Mouse (Mus musculus): ENCODE measurements around the gene Stk33. TPM values are rescaled to one million over a fixed set of nuclear protein-coding genes. Genes with fewer than 3 reads are reported as not detected.

The Stk33 gene
- total and polyA plus RNA-seq, 2 experiments = not detected

- no peak for DNase-seq (ENCODE audit: extremely low read depth, low read depth, low spot score)
- H3K4me3 ChIP-seq (ENCODE audit: insufficient read depth, low read depth, low read length) = no peak overlapping the region
- H3K36me3 ChIP-seq (ENCODE audit: control insufficient read depth, insufficient read depth, low read length) = no peaks in the 10 kb centered on the region
- no peaks in the 10 kb centered on the region for H3K4me1 ChIP-seq (ENCODE audit: control insufficient read depth, insufficient read depth, low read length)
- no peak overlapping the region for H3K27ac ChIP-seq (replicated peaks; ENCODE audit: insufficient read depth, low read depth, low read length)
- H3K27me3 ChIP-seq (ENCODE audit: control insufficient read depth, insufficient read depth, low read length) = no peaks in the 10 kb centered on the region
- no peaks in the 10 kb centered on the region for H3K79me2 ChIP-seq (ENCODE audit: control insufficient read depth, insufficient read depth, low read length)
- 86% methylated on average over 10 of the region's 10 CpGs for WGBS
- TF ChIP-seq CTCF (IDR thresholded peaks at IDR 0.05; ENCODE audit: low read depth, low read length) = no peak
- no peak for TF ChIP-seq POLR2A (IDR thresholded peaks at IDR 0.05; ENCODE audit: extremely low read depth, insufficient read depth, low read length)
- no peak overlapping the region for H3K9ac ChIP-seq (ENCODE audit: low read depth, low read length)
Measured at GRCm38 (mm10) chr7:109238724-109239123, 200.2 kb downstream of the Stk33 start.

GRCm38 (mm10) chr7:109234882-109235640, 203.8 kb downstream of the Stk33 start:
- H3K27ac ChIP-seq (replicated peaks; ENCODE audit: insufficient read depth, low read depth, low read length) = no peak overlapping the region

GRCm38 (mm10) chr7:109234476-109234875, 204.4 kb downstream of the Stk33 start:
- no peak for DNase-seq (ENCODE audit: extremely low read depth, low read depth, low spot score)
- Histone ChIP-seq H3K27me3 (ENCODE audit: control insufficient read depth, insufficient read depth, low read length) (no peaks in the 10 kb centered on the region), H3K79me2 (ENCODE audit: control insufficient read depth, insufficient read depth, low read length) (no peaks in the 10 kb centered on the region), H3K36me3 (ENCODE audit: control insufficient read depth, insufficient read depth, low read length) (no peaks in the 10 kb centered on the region), H3K4me1 (ENCODE audit: control insufficient read depth, insufficient read depth, low read length) (no peaks in the 10 kb centered on the region), H3K4me3 (ENCODE audit: insufficient read depth, low read depth, low read length) (no peak overlapping the region), H3K27ac (replicated peaks; ENCODE audit: insufficient read depth, low read depth, low read length) (no peak overlapping the region), H3K9ac (ENCODE audit: low read depth, low read length) (no peak overlapping the region)
- TF ChIP-seq POLR2A (IDR thresholded peaks at IDR 0.05; ENCODE audit: extremely low read depth, insufficient read depth, low read length) (no peak), CTCF (IDR thresholded peaks at IDR 0.05; ENCODE audit: low read depth, low read length) (no peak)
- 61% methylated on average over 5 of the region's 5 CpGs for WGBS

More at GRCm38 (mm10) chr7:109234882-109235640, 203.8 kb downstream of the Stk33 start:
- Histone ChIP-seq H3K4me3 (ENCODE audit: insufficient read depth, low read depth, low read length) (no peak overlapping the region), H3K9ac (ENCODE audit: low read depth, low read length) (no peak overlapping the region), H3K27me3 (ENCODE audit: control insufficient read depth, insufficient read depth, low read length) (no peaks in the 10 kb centered on the region), H3K36me3 (ENCODE audit: control insufficient read depth, insufficient read depth, low read length) (no peaks in the 10 kb centered on the region), H3K4me1 (ENCODE audit: control insufficient read depth, insufficient read depth, low read length) (no peaks in the 10 kb centered on the region), H3K79me2 (ENCODE audit: control insufficient read depth, insufficient read depth, low read length) (no peaks in the 10 kb centered on the region)
- TF ChIP-seq CTCF (IDR thresholded peaks at IDR 0.05; ENCODE audit: low read depth, low read length) (no peak), POLR2A (IDR thresholded peaks at IDR 0.05; ENCODE audit: extremely low read depth, insufficient read depth, low read length) (no peak)
- DNase-seq (ENCODE audit: extremely low read depth, low read depth, low spot score) = no peak
- 45% methylated on average over 2 of the region's 2 CpGs for WGBS

DNA sequence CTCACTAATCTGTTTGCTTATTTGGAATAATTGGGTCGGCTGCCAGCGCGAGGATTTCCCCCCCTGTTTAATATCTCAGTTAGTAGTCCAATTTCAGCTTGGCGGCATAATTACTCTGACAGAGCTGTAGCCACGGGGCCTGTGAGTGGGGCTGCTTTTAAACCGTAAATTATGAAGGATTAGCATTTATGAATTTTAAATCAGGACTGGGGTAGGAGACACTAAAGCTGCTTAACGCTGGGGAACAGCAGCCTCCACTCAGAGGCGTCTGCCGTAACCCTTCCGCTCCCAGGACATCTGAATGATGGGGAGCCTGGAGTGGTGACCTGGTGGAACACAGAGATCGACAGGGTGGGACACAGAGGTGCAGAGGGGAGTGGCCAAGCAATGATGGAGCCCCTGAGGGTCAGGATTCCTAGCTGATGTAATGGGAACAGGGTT, 207.0 kb downstream of the Stk33 start:
- H3K27ac ChIP-seq (replicated peaks; ENCODE audit: insufficient read depth, low read depth, low read length) = no peak overlapping the region
- H3K4me3 ChIP-seq (ENCODE audit: insufficient read depth, low read depth, low read length) = no peak overlapping the region
- no peaks in the 10 kb centered on the region for H3K36me3 ChIP-seq (ENCODE audit: control insufficient read depth, insufficient read depth, low read length)
- DNase-seq (ENCODE audit: extremely low read depth, low read depth, low spot score) = no peak
- no peak overlapping the region for H3K9ac ChIP-seq (ENCODE audit: low read depth, low read length)
- TF ChIP-seq CTCF (IDR thresholded peaks at IDR 0.05; ENCODE audit: low read depth, low read length) (no peak), POLR2A (IDR thresholded peaks at IDR 0.05; ENCODE audit: extremely low read depth, insufficient read depth, low read length) (no peak)
- H3K79me2 ChIP-seq (ENCODE audit: control insufficient read depth, insufficient read depth, low read length) = no peaks in the 10 kb centered on the region
- WGBS = 74% methylated on average over 11 of the region's 11 CpGs
- no peaks in the 10 kb centered on the region for H3K27me3 ChIP-seq (ENCODE audit: control insufficient read depth, insufficient read depth, low read length)
- H3K4me1 ChIP-seq (ENCODE audit: control insufficient read depth, insufficient read depth, low read length) = no peaks in the 10 kb centered on the region

DNA sequence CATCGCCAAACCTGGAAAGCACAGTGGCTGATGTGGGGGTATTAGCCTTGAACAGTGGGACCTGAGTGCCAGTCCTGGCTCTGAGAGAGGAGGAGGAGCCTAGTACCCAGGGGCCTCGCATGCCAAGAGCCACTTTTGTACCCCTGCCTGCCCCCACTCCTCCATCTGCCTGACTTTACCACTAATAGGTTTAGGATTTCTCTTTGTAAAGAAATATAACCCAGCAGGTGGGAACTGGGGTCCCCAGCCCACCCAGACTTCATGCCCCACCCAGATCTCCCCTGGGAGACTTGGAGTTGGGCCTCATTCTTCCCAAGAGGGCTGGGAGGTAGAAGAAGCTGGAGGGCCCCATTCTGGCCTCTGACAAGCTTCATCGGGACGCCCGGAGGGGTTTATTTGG, 207.6 kb downstream of the Stk33 start:
- Histone ChIP-seq H3K79me2 (ENCODE audit: control insufficient read depth, insufficient read depth, low read length) (no peaks in the 10 kb centered on the region), H3K36me3 (ENCODE audit: control insufficient read depth, insufficient read depth, low read length) (no peaks in the 10 kb centered on the region), H3K4me3 (ENCODE audit: insufficient read depth, low read depth, low read length) (no peak overlapping the region), H3K27me3 (ENCODE audit: control insufficient read depth, insufficient read depth, low read length) (no peaks in the 10 kb centered on the region), H3K9ac (ENCODE audit: low read depth, low read length) (no peak overlapping the region), H3K27ac (replicated peaks; ENCODE audit: insufficient read depth, low read depth, low read length) (no peak overlapping the region), H3K4me1 (ENCODE audit: control insufficient read depth, insufficient read depth, low read length) (no peaks in the 10 kb centered on the region)
- WGBS = 78% methylated on average over 5 of the region's 5 CpGs
- DNase-seq (ENCODE audit: extremely low read depth, low read depth, low spot score) = no peak
- TF ChIP-seq CTCF (IDR thresholded peaks at IDR 0.05; ENCODE audit: low read depth, low read length) = no peak
- no peak for TF ChIP-seq POLR2A (IDR thresholded peaks at IDR 0.05; ENCODE audit: extremely low read depth, insufficient read depth, low read length)

DNA sequence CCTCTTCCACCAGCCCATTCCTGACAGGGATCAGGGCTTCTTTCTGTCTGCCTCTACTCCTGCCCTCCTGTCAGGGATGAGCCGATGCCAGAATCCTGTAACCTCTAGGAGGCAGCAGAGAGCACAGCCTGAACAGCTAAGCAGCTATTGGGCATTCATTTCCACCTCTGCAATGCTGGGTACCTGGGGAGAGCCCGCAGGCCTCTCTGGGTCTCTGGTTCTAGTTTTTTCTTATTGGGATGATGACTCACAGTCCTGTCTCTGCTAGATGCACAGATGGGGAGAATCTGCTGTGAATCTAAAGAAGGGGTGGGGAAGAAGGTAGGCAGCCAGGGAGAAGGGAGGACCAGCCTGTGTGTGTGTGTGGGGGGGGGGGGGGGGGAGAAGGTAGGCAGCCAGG, 208.1 kb downstream of the Stk33 start:
- Histone ChIP-seq H3K27me3 (ENCODE audit: control insufficient read depth, insufficient read depth, low read length) (no peaks in the 10 kb centered on the region), H3K9ac (ENCODE audit: low read depth, low read length) (no peak overlapping the region), H3K27ac (replicated peaks; ENCODE audit: insufficient read depth, low read depth, low read length) (no peak overlapping the region), H3K4me3 (ENCODE audit: insufficient read depth, low read depth, low read length) (no peak overlapping the region), H3K36me3 (ENCODE audit: control insufficient read depth, insufficient read depth, low read length) (no peaks in the 10 kb centered on the region), H3K4me1 (ENCODE audit: control insufficient read depth, insufficient read depth, low read length) (no peaks in the 10 kb centered on the region), H3K79me2 (ENCODE audit: control insufficient read depth, insufficient read depth, low read length) (no peaks in the 10 kb centered on the region)
- DNase-seq (ENCODE audit: extremely low read depth, low read depth, low spot score) = peak; percentile 15
- TF ChIP-seq POLR2A (IDR thresholded peaks at IDR 0.05; ENCODE audit: extremely low read depth, insufficient read depth, low read length) (no peak), CTCF (IDR thresholded peaks at IDR 0.05; ENCODE audit: low read depth, low read length) (peak; percentile 79)
- WGBS = 11% methylated on average over 2 of the region's 2 CpGs

Other genes starting within 250 kb of the Stk33 start
- under 0.01 and 0.07 TPM in 2 replicates for gene Trim66, start 69.1 kb upstream of the Stk33 start, total RNA-seq (2014; rRNA removed)
- gene Trim66, start 69.1 kb upstream of the Stk33 start, polyA plus RNA-seq (2012; rRNA removed) = 0.04 and 0.06 TPM in 2 replicates
- 318 and 380 TPM in 2 replicates for gene Rpl27a, start 80.1 kb upstream of the Stk33 start, total RNA-seq (2014; rRNA removed)
- gene Rpl27a, start 80.1 kb upstream of the Stk33 start, polyA plus RNA-seq (2012; rRNA removed) = 251 and 255 TPM in 2 replicates

Data from liver, adult 2 months (tissue).